Mouse (Mus musculus): ENCODE measurements around the gene Eif3d.

DNA sequence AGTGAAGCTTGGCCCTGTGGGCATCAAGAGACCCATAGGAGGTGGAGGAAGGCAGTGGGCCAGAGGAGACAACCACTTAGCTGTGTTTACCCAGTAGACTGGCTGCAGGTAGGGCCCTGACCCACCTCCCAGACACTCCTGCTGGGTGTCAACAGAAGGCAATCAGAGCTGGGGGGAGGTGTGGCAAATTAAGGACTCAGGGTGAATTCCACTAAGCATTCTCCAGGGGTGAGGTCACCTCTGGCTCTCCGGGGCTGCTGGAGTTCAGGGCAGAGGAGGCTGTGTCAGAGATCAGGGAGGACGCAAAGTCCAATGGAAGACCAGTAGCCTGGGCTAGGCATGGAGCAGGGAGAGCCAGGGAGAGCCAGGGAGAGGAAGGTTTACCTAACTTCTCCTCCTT, 59.5 kb downstream of the Eif3d start:
- no peak for TF ChIP-seq POLR2A (IDR thresholded peaks at IDR 0.05; ENCODE audit: borderline replicate concordance, extremely low read depth, low read depth, low read length)
- TF ChIP-seq CTCF (IDR thresholded peaks at IDR 0.05; ENCODE audit: insufficient read depth, low read length), result no peak
